Mouse (Mus musculus): Measurements from ENCODE around the gene Smpd3. TPM values are rescaled to one million over a fixed set of nuclear protein-coding genes. Genes with fewer than 3 reads are reported as not detected.

The Smpd3 gene
- polyA plus RNA-seq, 1 experiment from 2014 or later = 39.5 TPM

DNA sequence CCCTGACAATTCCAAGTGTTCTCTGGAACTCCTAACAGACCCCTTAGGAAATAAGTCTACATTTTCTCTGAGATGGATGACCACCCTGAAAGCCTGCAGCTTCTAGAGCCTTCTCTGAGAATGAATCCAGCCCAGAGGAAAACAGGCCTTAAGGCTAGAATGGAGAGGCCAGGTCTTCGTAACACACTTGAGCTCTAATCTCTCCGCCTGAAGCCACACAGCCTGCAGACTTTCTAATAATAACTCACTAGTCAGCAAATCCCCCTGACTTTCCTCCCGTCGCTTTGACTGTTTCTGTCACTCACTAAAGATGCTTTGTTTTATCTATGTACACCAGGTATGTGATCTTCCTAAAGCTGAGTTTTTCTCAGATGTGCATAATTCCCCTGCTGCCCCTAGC lies 66.4 kb downstream of the Smpd3 start:
- no peak for ATAC-seq (ENCODE audit: low read depth)
- Histone ChIP-seq H3K27me3 (ENCODE audit: control insufficient read depth, insufficient read depth, low read length) (no peaks in the 10 kb centered on the region), H3K4me1 (ENCODE audit: control insufficient read depth, insufficient read depth, low read length) (peaks cover 17% of the 10 kb centered on the region), H3K36me3 (ENCODE audit: control insufficient read depth, insufficient read depth, low read length) (no peaks in the 10 kb centered on the region), H3K27ac (ENCODE audit: low read depth, low read length) (no peak overlapping the region), H3K9ac (replicated peaks; ENCODE audit: low read depth, low read length) (no peak overlapping the region), H3K9me3 (ENCODE audit: control insufficient read depth, low read length) (no peaks in the 10 kb centered on the region), H3K4me2 (ENCODE audit: low read depth, low read length) (no peak overlapping the region), H3K4me3 (ENCODE audit: low read depth, low read length) (no peak overlapping the region)
- WGBS = 80% methylated on average over 4 of the region's 4 CpGs

DNA sequence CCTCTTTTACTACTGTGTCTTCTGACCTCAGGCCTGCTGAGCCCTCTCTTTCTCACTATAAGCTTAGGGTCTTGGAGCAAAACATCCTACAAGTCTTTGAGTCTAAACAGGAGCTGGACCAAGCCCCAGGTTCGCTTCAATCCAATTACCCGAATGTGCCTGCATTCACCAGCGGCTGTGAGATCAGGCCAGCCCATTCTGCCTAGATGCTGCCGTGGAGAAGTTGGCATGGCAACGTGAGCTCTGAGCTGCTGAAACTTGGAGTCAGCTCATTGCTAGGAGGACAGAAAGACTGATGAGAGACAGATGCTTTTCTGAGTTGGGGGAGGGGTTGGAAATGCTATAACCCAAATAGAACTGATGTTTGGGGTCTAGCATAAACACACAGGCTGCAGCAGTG lies 67.0 kb downstream of the Smpd3 start:
- peak overlapping the region; percentile 34; the same call in 1 of the 2 replicates for H3K27ac ChIP-seq (ENCODE audit: low read depth, low read length)
- no peak overlapping the region for H3K4me3 ChIP-seq (ENCODE audit: low read depth, low read length)
- H3K36me3 ChIP-seq (ENCODE audit: control insufficient read depth, insufficient read depth, low read length) = no peaks in the 10 kb centered on the region
- 13% methylated on average over 5 of the region's 5 CpGs for whole genome bisulfite sequencing
- peak; percentile 54; the same call in 1 of the 2 replicates for ATAC-seq (ENCODE audit: low read depth)
- no peaks in the 10 kb centered on the region for H3K27me3 ChIP-seq (ENCODE audit: control insufficient read depth, insufficient read depth, low read length)
- H3K9me3 ChIP-seq (ENCODE audit: control insufficient read depth, low read length) = no peaks in the 10 kb centered on the region
- H3K4me2 ChIP-seq (ENCODE audit: low read depth, low read length) = no peak overlapping the region
- peaks cover 17% of the 10 kb centered on the region for H3K4me1 ChIP-seq (ENCODE audit: control insufficient read depth, insufficient read depth, low read length)
- H3K9ac ChIP-seq (replicated peaks; ENCODE audit: low read depth, low read length) = no peak overlapping the region

DNA sequence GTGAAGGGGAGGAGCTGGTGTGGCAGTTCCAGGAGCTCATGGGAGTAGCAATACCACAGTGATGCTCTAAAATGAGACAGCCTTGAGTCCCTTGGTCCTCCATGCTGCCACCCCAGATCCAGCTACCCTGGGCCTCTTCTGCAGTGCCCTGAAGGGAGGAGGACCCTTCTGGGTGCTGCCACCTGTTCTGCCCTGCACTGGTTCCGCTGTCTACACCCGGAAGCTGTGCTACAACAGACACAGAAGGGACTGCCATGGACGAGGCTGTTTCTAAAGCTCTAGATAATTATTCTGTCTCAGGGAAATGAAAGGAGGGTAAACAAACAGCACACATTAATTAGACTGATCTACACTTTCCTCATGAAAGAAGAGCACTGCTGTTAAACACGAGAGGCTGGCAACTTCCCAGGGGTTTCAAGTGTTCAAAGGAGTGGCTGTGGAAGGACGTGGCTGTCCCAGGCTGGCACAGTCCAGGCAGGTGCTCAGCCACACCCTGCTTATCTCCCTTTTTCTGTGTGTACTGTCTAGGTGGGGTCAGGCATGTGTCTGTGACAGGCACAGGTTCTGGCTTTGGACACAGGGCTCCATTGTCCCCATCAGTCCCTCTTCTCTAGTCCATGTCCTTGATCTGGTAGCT lies 69.0 kb downstream of the Smpd3 start:
- Histone ChIP-seq H3K4me3 (ENCODE audit: low read depth, low read length) (no peak overlapping the region), H3K27me3 (ENCODE audit: control insufficient read depth, insufficient read depth, low read length) (no peaks in the 10 kb centered on the region), H3K4me1 (ENCODE audit: control insufficient read depth, insufficient read depth, low read length) (peaks cover 17% of the 10 kb centered on the region), H3K9me3 (ENCODE audit: control insufficient read depth, low read length) (no peaks in the 10 kb centered on the region), H3K4me2 (ENCODE audit: low read depth, low read length) (no peak overlapping the region), H3K9ac (replicated peaks; ENCODE audit: low read depth, low read length) (no peak overlapping the region), H3K36me3 (ENCODE audit: control insufficient read depth, insufficient read depth, low read length) (peaks cover 7% of the 10 kb centered on the region), H3K27ac (ENCODE audit: low read depth, low read length) (no peak overlapping the region)
- 39% methylated on average over 5 of the region's 5 CpGs for WGBS
- ATAC-seq (ENCODE audit: low read depth) = no peak; the same call in 1 of the 2 replicates

DNA sequence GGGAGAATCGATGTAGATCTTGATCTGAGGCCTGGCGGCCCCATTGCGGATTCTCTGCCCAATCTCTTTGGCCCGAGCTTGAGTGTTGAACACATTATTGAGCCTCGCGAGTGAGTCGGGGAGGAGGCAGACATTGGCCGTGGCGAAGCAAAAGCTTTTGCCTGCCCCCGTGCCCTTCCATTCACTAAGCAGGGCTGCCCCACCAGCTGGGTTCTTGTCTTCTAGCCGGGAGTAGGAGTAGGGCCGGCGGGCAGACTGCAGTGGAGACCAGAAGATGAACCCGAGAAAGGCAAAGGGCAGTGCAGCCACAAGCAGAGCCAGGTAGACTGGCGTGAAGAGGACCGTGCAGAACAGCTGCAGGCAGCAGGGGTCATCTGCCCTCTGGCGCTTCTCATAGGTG lies 72.4 kb downstream of the Smpd3 start:
- Histone ChIP-seq H3K9me3 (ENCODE audit: control insufficient read depth, low read length) (no peaks in the 10 kb centered on the region), H3K4me3 (ENCODE audit: low read depth, low read length) (no peak overlapping the region), H3K9ac (replicated peaks; ENCODE audit: low read depth, low read length) (no peak overlapping the region), H3K27ac (ENCODE audit: low read depth, low read length) (no peak overlapping the region), H3K27me3 (ENCODE audit: control insufficient read depth, insufficient read depth, low read length) (no peaks in the 10 kb centered on the region), H3K36me3 (ENCODE audit: control insufficient read depth, insufficient read depth, low read length) (peaks cover 11% of the 10 kb centered on the region), H3K4me1 (ENCODE audit: control insufficient read depth, insufficient read depth, low read length) (peaks cover 3% of the 10 kb centered on the region), H3K4me2 (ENCODE audit: low read depth, low read length) (no peak overlapping the region)
- ATAC-seq (ENCODE audit: low read depth) = no peak
- 90% methylated on average over 17 of the region's 17 CpGs for WGBS

DNA sequence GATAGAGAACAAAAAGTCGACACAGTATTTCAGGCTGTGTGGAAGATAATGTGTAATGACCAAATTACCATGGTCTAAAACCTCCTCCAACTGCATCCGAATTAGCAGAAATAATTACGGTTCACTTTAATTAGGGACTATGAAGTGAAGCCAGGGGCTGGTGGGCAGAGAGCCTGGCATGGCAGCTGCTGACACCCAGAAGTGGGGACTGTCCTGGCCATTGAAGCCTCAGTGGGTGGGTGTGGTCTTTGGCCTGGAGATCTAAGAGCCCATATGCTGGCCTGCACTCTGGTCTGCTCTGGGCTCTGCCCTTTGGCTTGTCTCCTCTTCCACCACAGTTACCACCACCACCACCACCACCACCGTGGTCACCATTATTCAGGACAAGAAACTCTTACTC lies 73.9 kb downstream of the Smpd3 start:
- Histone ChIP-seq H3K27me3 (ENCODE audit: control insufficient read depth, insufficient read depth, low read length) (no peaks in the 10 kb centered on the region), H3K9ac (replicated peaks; ENCODE audit: low read depth, low read length) (0 out of 2 replicates have a peak overlapping the region, but pooled peaks have one; percentile 11), H3K4me3 (ENCODE audit: low read depth, low read length) (no peak overlapping the region), H3K27ac (ENCODE audit: low read depth, low read length) (no peak overlapping the region), H3K4me1 (ENCODE audit: control insufficient read depth, insufficient read depth, low read length) (no peaks in the 10 kb centered on the region), H3K36me3 (ENCODE audit: control insufficient read depth, insufficient read depth, low read length) (peaks cover 15% of the 10 kb centered on the region), H3K9me3 (ENCODE audit: control insufficient read depth, low read length) (no peaks in the 10 kb centered on the region), H3K4me2 (ENCODE audit: low read depth, low read length) (no peak overlapping the region)
- WGBS = 70% methylated on average over 4 of the region's 4 CpGs
- no peak for ATAC-seq (ENCODE audit: low read depth)

DNA sequence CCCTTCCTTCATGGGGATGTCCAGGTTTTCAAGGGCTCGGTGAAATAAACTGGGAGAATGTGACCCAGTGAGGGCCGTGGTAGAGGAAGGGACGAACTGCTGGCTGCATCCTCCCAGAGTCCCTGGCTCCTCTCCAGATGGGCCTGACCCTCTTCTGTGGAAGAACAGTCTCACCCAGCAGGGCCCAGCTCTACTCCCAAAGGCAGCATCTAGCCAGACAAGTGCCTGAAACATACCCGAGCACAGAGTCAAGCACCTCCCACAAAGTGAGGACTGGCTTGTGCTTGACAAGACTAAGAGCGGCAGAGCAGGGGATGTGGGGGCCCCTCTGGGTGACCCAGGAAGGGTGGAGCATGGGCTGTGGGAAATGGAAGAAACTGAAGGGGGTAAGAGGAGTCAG lies 75.4 kb downstream of the Smpd3 start:
- no peak overlapping the region for H3K4me3 ChIP-seq (ENCODE audit: low read depth, low read length)
- no peak overlapping the region for H3K27ac ChIP-seq (ENCODE audit: low read depth, low read length)
- no peak overlapping the region for H3K4me2 ChIP-seq (ENCODE audit: low read depth, low read length)
- H3K36me3 ChIP-seq (ENCODE audit: control insufficient read depth, insufficient read depth, low read length) = peaks cover 17% of the 10 kb centered on the region
- ATAC-seq (ENCODE audit: low read depth) = no peak
- no peaks in the 10 kb centered on the region for H3K27me3 ChIP-seq (ENCODE audit: control insufficient read depth, insufficient read depth, low read length)
- no peaks in the 10 kb centered on the region for H3K4me1 ChIP-seq (ENCODE audit: control insufficient read depth, insufficient read depth, low read length)
- H3K9ac ChIP-seq (replicated peaks; ENCODE audit: low read depth, low read length) = no peak overlapping the region
- 66% methylated on average over 5 of the region's 5 CpGs for WGBS
- H3K9me3 ChIP-seq (ENCODE audit: control insufficient read depth, low read length) = no peaks in the 10 kb centered on the region

DNA sequence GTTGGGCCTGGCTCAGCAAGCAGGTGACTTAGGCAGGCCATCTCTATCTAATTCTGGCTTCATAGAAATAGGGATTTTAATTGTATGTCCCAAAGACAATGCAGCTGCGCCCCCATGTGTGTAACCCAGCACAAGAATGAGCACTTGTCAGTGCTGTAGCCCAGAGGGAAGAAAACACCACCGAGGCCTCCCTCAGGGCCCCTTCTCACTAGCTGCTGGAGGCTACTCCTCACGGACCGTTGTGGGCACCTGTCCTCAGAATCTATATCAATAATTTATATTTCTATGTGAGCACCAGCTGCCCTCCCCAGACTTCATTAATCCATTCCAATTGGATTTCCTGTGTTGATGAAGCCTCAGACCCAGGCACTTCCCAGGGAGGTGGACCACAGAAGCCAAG lies 76.9 kb downstream of the Smpd3 start:
- no peak overlapping the region for H3K4me2 ChIP-seq (ENCODE audit: low read depth, low read length)
- peaks cover 20% of the 10 kb centered on the region for H3K36me3 ChIP-seq (ENCODE audit: control insufficient read depth, insufficient read depth, low read length)
- 46% methylated on average over 4 of the region's 4 CpGs for WGBS
- H3K4me1 ChIP-seq (ENCODE audit: control insufficient read depth, insufficient read depth, low read length) = no peaks in the 10 kb centered on the region
- no peak for ATAC-seq (ENCODE audit: low read depth)
- H3K27ac ChIP-seq (ENCODE audit: low read depth, low read length) = 0 out of 2 replicates have a peak overlapping the region, but pooled peaks have one; percentile 39
- H3K9me3 ChIP-seq (ENCODE audit: control insufficient read depth, low read length) = no peaks in the 10 kb centered on the region
- no peaks in the 10 kb centered on the region for H3K27me3 ChIP-seq (ENCODE audit: control insufficient read depth, insufficient read depth, low read length)
- no peak overlapping the region for H3K4me3 ChIP-seq (ENCODE audit: low read depth, low read length)
- no peak overlapping the region for H3K9ac ChIP-seq (replicated peaks; ENCODE audit: low read depth, low read length)

DNA sequence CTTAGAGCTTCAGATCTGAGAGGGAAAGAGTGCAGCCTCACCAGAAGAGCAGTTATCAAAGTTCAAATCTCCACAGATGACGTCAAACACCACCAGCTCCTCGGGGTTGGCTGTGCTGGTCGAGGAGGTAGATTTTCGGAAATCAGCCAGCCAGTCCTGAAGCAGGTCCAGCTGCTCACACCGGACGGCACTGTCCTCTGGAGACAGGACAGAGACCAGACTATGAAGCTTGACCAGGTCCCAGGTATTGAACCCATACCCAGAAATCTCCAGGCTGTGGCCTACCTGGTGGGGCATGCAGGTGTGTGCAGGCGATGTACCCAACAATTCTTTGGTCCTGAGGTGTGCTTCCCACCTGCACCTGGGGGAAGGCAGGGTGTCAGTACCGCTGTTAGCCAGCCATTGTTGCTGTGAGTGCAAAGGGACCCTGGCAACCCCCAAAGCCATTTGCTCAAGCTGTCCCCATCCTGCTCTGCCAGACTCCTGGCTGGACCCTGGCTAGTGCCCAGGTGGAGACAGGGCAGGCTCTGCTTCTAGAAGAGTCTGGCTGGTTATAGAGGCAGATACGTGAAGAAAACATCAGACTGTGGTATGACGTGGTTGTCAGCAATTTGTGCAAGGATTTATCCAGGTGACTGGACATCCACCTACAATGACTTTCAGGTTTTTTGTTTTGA lies 78.1 kb downstream of the Smpd3 start:
- peaks cover 19% of the 10 kb centered on the region for H3K36me3 ChIP-seq (ENCODE audit: control insufficient read depth, insufficient read depth, low read length)
- no peak overlapping the region for H3K4me2 ChIP-seq (ENCODE audit: low read depth, low read length)
- no peak overlapping the region for H3K9ac ChIP-seq (replicated peaks; ENCODE audit: low read depth, low read length)
- no peaks in the 10 kb centered on the region for H3K27me3 ChIP-seq (ENCODE audit: control insufficient read depth, insufficient read depth, low read length)
- no peak for ATAC-seq (ENCODE audit: low read depth)
- H3K27ac ChIP-seq (ENCODE audit: low read depth, low read length) = no peak overlapping the region
- no peak overlapping the region for H3K4me3 ChIP-seq (ENCODE audit: low read depth, low read length)
- no peaks in the 10 kb centered on the region for H3K4me1 ChIP-seq (ENCODE audit: control insufficient read depth, insufficient read depth, low read length)
- no peaks in the 10 kb centered on the region for H3K9me3 ChIP-seq (ENCODE audit: control insufficient read depth, low read length)
- 94% methylated on average over 10 of the region's 10 CpGs for WGBS

DNA sequence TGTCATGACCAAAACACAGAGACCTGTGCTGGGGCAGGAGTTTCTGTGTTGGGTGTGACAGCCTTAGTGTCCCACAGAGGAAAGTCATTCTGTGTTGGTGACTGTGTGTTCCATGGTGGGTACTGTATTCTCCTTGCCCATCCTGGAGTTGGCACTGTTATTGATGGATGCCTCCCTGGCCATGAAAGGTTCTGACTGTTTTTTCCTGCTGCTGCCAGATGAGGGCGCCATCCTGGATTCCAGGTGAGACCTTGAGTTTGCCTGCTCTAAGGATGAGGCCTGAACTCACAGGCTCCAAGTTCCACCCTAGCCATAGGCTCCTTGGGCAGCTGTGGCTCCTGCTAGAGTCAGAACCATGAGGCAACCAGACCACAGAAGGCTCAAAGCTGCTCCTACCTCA lies 79.6 kb downstream of the Smpd3 start:
- H3K4me2 ChIP-seq (ENCODE audit: low read depth, low read length) = no peak overlapping the region
- WGBS = 26% methylated on average over 1 of the region's 1 CpGs
- no peaks in the 10 kb centered on the region for H3K27me3 ChIP-seq (ENCODE audit: control insufficient read depth, insufficient read depth, low read length)
- no peak overlapping the region for H3K4me3 ChIP-seq (ENCODE audit: low read depth, low read length)
- no peak for ATAC-seq (ENCODE audit: low read depth)
- H3K9ac ChIP-seq (replicated peaks; ENCODE audit: low read depth, low read length) = no peak overlapping the region
- no peaks in the 10 kb centered on the region for H3K9me3 ChIP-seq (ENCODE audit: control insufficient read depth, low read length)
- peaks cover 32% of the 10 kb centered on the region for H3K36me3 ChIP-seq (ENCODE audit: control insufficient read depth, insufficient read depth, low read length)
- H3K27ac ChIP-seq (ENCODE audit: low read depth, low read length) = no peak overlapping the region
- H3K4me1 ChIP-seq (ENCODE audit: control insufficient read depth, insufficient read depth, low read length) = no peaks in the 10 kb centered on the region

All from neural tube, embryonic 14.5 days (tissue).